Mouse (Mus musculus) stomach, postnatal 0 days (tissue): ENCODE measurements around the gene Epha4. TPM values are rescaled to one million over a fixed set of nuclear protein-coding genes. Genes with fewer than 3 reads are reported as not detected.
A peak's percentile ranks its signal among the peaks of the same experiment; 100 is the strongest.

Source experiments
- ATAC-seq: fragments of 200-750 bp; cut with Nextera tagmentation; 2 replicates; pipeline ENCODE4 v1.8.0; 2017; ENCODE audit not compliant: low FRiP score, low TSS enrichment
- DNase-seq: peaks from one replicate; pipeline ENCODE4 v3.0.0-alpha.2; 2016; ENCODE audit warnings: low spot score
- H3K27ac ChIP-seq: fragments of 300-500 bp; sonication (generic); replicated peaks from 2 replicates; pipeline ENCODE4 v1.5.1; 2014; ENCODE audit warnings: mild to moderate bottlenecking, control low read depth
- H3K27me3 ChIP-seq: fragments of 300-500 bp; sonication (generic); 2 replicates; pipeline ENCODE4 v1.6.1; 2014; ENCODE audit warnings: low read length; ENCODE audit not compliant: control insufficient read depth, insufficient read depth
- H3K36me3 ChIP-seq: fragments of 300-500 bp; sonication (generic); 2 replicates; pipeline ENCODE4 v1.6.1; 2014; ENCODE audit warnings: low read length, mixed read lengths; ENCODE audit not compliant: control insufficient read depth, insufficient read depth
- H3K4me1 ChIP-seq: fragments of 300-500 bp; sonication (generic); replicated peaks from 2 replicates; pipeline ENCODE4 v1.6.1; 2014; ENCODE audit warnings: antibody characterized with exemption; ENCODE audit not compliant: control insufficient read depth, insufficient read depth
- H3K4me2 ChIP-seq: fragments of 300-500 bp; sonication (generic); replicated peaks from 2 replicates; pipeline ENCODE4 v1.6.1; 2014; ENCODE audit warnings: low read depth, mild to moderate bottlenecking, control low read depth, moderate library complexity
- H3K4me3 ChIP-seq: fragments of 300-500 bp; sonication (generic); 2 replicates; pipeline ENCODE4 v1.5.1; 2014; ENCODE audit warnings: low read depth, low read length, control low read depth
- H3K9ac ChIP-seq: fragments of 300-500 bp; sonication (generic); 2 replicates; pipeline ENCODE4 v1.6.1; 2014; ENCODE audit warnings: mild to moderate bottlenecking, low read length, control low read depth, mixed read lengths
- H3K9me3 ChIP-seq: fragments of 300-500 bp; sonication (generic); 2 replicates; pipeline ENCODE4 v1.6.1; 2016; ENCODE audit warnings: low read length; ENCODE audit not compliant: control insufficient read depth
- CTCF ChIP-seq: IDR thresholded peaks from 2 replicates; pipeline ENCODE4 v1.5.1; 2016; ENCODE audit warnings: antibody characterized with exemption, low read depth, mild to moderate bottlenecking, moderate library complexity
- EP300 ChIP-seq: optimal IDR thresholded peaks from 2 replicates; pipeline ENCODE3; 2016; ENCODE audit warnings: antibody characterized with exemption
- WGBS: fragments of 180-500 bp; shearing (Covaris S2); extraction: QIAGEN DNeasy Blood & Tissue Kit; methylation state at CpG from one replicate; pipeline ENCODE4 v1.1.7; 2014; 5-methylcytosine and 5-hydroxymethylcytosine counted together
- polyA plus RNA-seq: library from polyadenylated mRNA; unstranded; fragments of >200 nt; fragmentation: Nextera tagmentation; extraction: Ambion mirVana; gene quantifications from 2 replicates; pipeline ENCODE4 v1.2.1, GENCODE M21; 2015

Gene Epha4
- polyA plus RNA-seq, 1 experiment from 2014 or later: 5.4 TPM

GRCm38 (mm10) chr1:77514325-77514962, 444 bp downstream of the Epha4 start:
- Histone ChIP-seq H3K27ac (peak overlapping the region; percentile 13; the same call in 1 of the 2 replicates), H3K27me3 (no peaks in the 10 kb centered on the region), H3K4me2 (peak overlapping the region; percentile 91), H3K9ac (peak overlapping the region; percentile 63), H3K4me1 (0 out of 2 replicates have a peak, but pooled peaks cover 3% of the 10 kb centered on the region), H3K9me3 (no peaks in the 10 kb centered on the region), H3K4me3 (peak overlapping the region; percentile 59), H3K36me3 (no peaks in the 10 kb centered on the region)
- peak; percentile 73 for DNase-seq
- WGBS: under 1% methylated on average over 45 of the region's 45 CpGs
- ATAC-seq: peak; percentile 33; the same call in 1 of the 2 replicates
- TF ChIP-seq CTCF (peak; percentile 51), EP300 (no peak)

- Histone ChIP-seq H3K27ac (no peak overlapping the region), H3K4me3 (peak overlapping the region; percentile 59), H3K4me2 (peak overlapping the region; percentile 91), H3K9me3 (no peaks in the 10 kb centered on the region), H3K9ac (peak overlapping the region; percentile 63), H3K36me3 (no peaks in the 10 kb centered on the region), H3K27me3 (no peaks in the 10 kb centered on the region), H3K4me1 (0 out of 2 replicates have a peak, but pooled peaks cover 3% of the 10 kb centered on the region)
- TF ChIP-seq CTCF: no peak
- no peak for TF ChIP-seq EP300
- WGBS: 3% methylated on average over 9 of the region's 9 CpGs
- DNase-seq (no peak), ATAC-seq (no peak)
Measured at GRCm38 (mm10) chr1:77513959-77514324, 946 bp downstream of the Epha4 start.

GRCm38 (mm10) chr1:77513411-77513941, 1.4 kb downstream of the Epha4 start:
- no peaks in the 10 kb centered on the region for H3K9me3 ChIP-seq
- peak; percentile 47 for DNase-seq
- no peaks in the 10 kb centered on the region for H3K36me3 ChIP-seq
- TF ChIP-seq CTCF (peak; percentile 72), EP300 (no peak)
- 2% methylated on average over 27 of the region's 27 CpGs for WGBS
- H3K27me3 ChIP-seq: no peaks in the 10 kb centered on the region
- ATAC-seq: no peak
- peak overlapping the region; percentile 91 for H3K4me2 ChIP-seq
- H3K27ac ChIP-seq: no peak overlapping the region; the same call in 1 of the 2 replicates
- peak overlapping the region; percentile 59 for H3K4me3 ChIP-seq
- 0 out of 2 replicates have a peak, but pooled peaks cover 3% of the 10 kb centered on the region for H3K4me1 ChIP-seq
- H3K9ac ChIP-seq: peak overlapping the region; percentile 63

- peak overlapping the region; percentile 59 for H3K4me3 ChIP-seq
- peak overlapping the region; percentile 91 for H3K4me2 ChIP-seq
- TF ChIP-seq CTCF (no peak), EP300 (no peak)
- H3K9me3 ChIP-seq: no peaks in the 10 kb centered on the region
- no peak overlapping the region; the same call in 1 of the 2 replicates for H3K9ac ChIP-seq
- H3K27ac ChIP-seq: no peak overlapping the region
- ATAC-seq (no peak), DNase-seq (no peak)
- 13% methylated on average over 20 of the region's 20 CpGs for WGBS
- H3K36me3 ChIP-seq: no peaks in the 10 kb centered on the region
- H3K4me1 ChIP-seq: 0 out of 2 replicates have a peak, but pooled peaks cover 3% of the 10 kb centered on the region
- no peaks in the 10 kb centered on the region for H3K27me3 ChIP-seq
Measured at GRCm38 (mm10) chr1:77512431-77513195, 2.3 kb downstream of the Epha4 start.

GRCm38 (mm10) chr1:77512059-77512407, 2.9 kb downstream of the Epha4 start:
- Histone ChIP-seq H3K9ac (no peak overlapping the region), H3K9me3 (no peaks in the 10 kb centered on the region), H3K36me3 (no peaks in the 10 kb centered on the region), H3K27me3 (no peaks in the 10 kb centered on the region), H3K4me1 (0 out of 2 replicates have a peak, but pooled peaks cover 3% of the 10 kb centered on the region), H3K4me3 (no peak overlapping the region), H3K4me2 (peak overlapping the region; percentile 91), H3K27ac (no peak overlapping the region)
- 57% methylated on average over 4 of the region's 4 CpGs for WGBS
- TF ChIP-seq CTCF: no peak
- no peak for DNase-seq
- ATAC-seq: no peak
